Mouse (Mus musculus) hindbrain, embryonic 11.5 days (tissue): ENCODE data around the gene Nsg1. TPM values are rescaled to one million over a fixed set of nuclear protein-coding genes. Genes with fewer than 3 reads are reported as not detected.

ENCODE experiments used
- ATAC-seq: fragments of 200-750 bp; cut with Nextera tagmentation; 2 replicates; pipeline ENCODE4 v1.8.0; 2017; ENCODE audit warnings: mild to moderate bottlenecking, moderate TSS enrichment, moderate library complexity; ENCODE audit not compliant: low FRiP score
- DNase-seq: peaks from one replicate; pipeline ENCODE4 v3.0.0-alpha.2; 2015; ENCODE audit warnings: low spot score
- H3K27ac ChIP-seq: fragments of 300-500 bp; sonication (generic); 2 replicates; pipeline ENCODE4 v1.5.1; 2014; ENCODE audit warnings: mild to moderate bottlenecking, low read depth, low read length
- H3K27me3 ChIP-seq: fragments of 300-500 bp; sonication (generic); 2 replicates; pipeline ENCODE4 v1.6.1; 2014; ENCODE audit warnings: mild to moderate bottlenecking, low read length, moderate library complexity, mixed read lengths; ENCODE audit not compliant: control insufficient read depth, insufficient read depth
- H3K36me3 ChIP-seq: fragments of 300-500 bp; sonication (generic); 2 replicates; pipeline ENCODE4 v1.6.1; 2014; ENCODE audit warnings: mild to moderate bottlenecking, low read length, moderate library complexity, mixed read lengths; ENCODE audit not compliant: control insufficient read depth, insufficient read depth
- H3K4me1 ChIP-seq: fragments of 300-500 bp; sonication (generic); replicated peaks from 2 replicates; pipeline ENCODE4 v1.6.1; 2014; ENCODE audit warnings: low read length, mixed read lengths; ENCODE audit not compliant: control insufficient read depth, insufficient read depth
- H3K4me2 ChIP-seq: fragments of 300-500 bp; sonication (generic); replicated peaks from 2 replicates; pipeline ENCODE4 v1.6.1; 2014; ENCODE audit warnings: mild to moderate bottlenecking, low read depth, low read length
- H3K4me3 ChIP-seq: fragments of 300-500 bp; sonication (generic); 2 replicates; pipeline ENCODE4 v1.5.1; 2014; ENCODE audit warnings: low read depth, low read length
- H3K9ac ChIP-seq: fragments of 300-500 bp; sonication (generic); 2 replicates; pipeline ENCODE4 v1.6.1; 2014; ENCODE audit warnings: low read depth, low read length
- H3K9me3 ChIP-seq: fragments of 300-500 bp; sonication (generic); 2 replicates; pipeline ENCODE4 v1.6.1; 2016; ENCODE audit warnings: low read length; ENCODE audit not compliant: control insufficient read depth
- WGBS: fragments of 180-500 bp; shearing (Covaris S2); extraction: QIAGEN DNeasy Blood & Tissue Kit; methylation state at CpG from one replicate; pipeline ENCODE4 v1.1.7; 2014; 5-methylcytosine and 5-hydroxymethylcytosine counted together
- polyA plus RNA-seq: library from polyadenylated mRNA; unstranded; fragments of >200 nt; fragmentation: Nextera tagmentation; extraction: Ambion mirVana; gene quantifications from 2 replicates; pipeline ENCODE4 v1.2.1, GENCODE M21; 2014

Gene Nsg1
- polyA plus RNA-seq, 1 experiment from 2014 or later: 88.7 TPM

DNA sequence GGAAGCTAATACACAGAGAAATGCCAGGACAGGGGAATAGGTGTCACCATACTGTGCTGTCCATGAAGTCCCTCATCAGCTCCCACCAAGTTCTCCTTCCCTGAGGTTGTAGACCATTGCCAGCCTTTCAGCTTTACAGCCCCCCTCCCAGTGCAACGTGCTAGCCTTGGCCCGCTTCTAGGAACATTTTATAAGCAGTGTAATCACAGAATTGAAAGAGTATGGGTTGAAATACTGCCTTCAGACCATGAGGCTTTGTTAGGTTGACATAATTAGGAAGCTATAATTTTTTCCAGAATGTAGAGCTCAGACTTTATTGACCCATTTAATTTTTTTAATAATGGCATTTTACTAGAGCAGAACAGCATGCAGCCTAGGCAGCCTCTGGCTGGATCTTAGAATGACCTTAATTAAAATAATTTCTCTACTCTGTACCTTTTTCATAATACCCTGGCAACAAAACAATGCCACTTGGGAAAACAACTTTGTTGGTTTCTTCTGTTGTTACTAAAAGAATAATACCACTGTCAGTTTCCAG lies 60.5 kb downstream of the Nsg1 start:
- H3K27me3 ChIP-seq: no peaks in the 10 kb centered on the region
- ATAC-seq: no peak
- DNase-seq: no peak
- no peak overlapping the region for H3K4me3 ChIP-seq
- WGBS: 86% methylated on average over 2 of the region's 2 CpGs
- H3K4me2 ChIP-seq: no peak overlapping the region
- no peaks in the 10 kb centered on the region for H3K36me3 ChIP-seq
- H3K9ac ChIP-seq: no peak overlapping the region
- H3K27ac ChIP-seq: no peak overlapping the region
- no peaks in the 10 kb centered on the region for H3K4me1 ChIP-seq
- no peaks in the 10 kb centered on the region for H3K9me3 ChIP-seq

DNA sequence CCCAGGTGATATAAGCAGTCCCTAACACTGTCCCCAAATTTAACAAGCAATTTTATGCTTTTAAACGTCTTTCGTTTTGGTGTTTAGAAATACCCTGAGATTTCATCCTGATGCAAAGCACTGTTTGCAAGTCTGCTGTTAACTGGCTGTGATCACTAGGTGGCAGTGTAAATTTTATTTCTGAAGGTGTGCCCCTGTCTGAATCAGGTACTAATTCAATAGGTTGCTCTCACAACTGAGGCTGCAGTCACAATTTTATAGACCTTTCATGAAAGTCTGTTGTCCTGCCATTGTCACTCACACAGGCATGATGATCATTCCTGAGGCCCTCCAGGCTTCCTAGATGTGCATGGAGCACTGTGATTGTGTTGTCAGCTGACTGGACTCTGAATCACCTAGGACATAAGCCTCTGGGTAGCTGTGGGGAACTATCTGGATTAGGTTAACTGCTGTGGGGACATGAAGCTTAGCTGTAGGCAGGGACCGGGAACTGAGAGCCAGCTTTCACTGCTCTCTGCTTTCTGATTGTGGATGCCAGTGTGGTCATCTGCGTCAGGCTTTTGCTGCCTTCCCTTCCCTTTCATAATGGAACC lies 62.1 kb downstream of the Nsg1 start:
- no peak overlapping the region for H3K9ac ChIP-seq
- H3K4me3 ChIP-seq: no peak overlapping the region
- DNase-seq: no peak
- no peak overlapping the region for H3K27ac ChIP-seq
- no peak overlapping the region for H3K4me2 ChIP-seq
- no peaks in the 10 kb centered on the region for H3K27me3 ChIP-seq
- H3K4me1 ChIP-seq: no peaks in the 10 kb centered on the region
- no peak for ATAC-seq
- no peaks in the 10 kb centered on the region for H3K9me3 ChIP-seq
- H3K36me3 ChIP-seq: no peaks in the 10 kb centered on the region
- 73% methylated on average over 4 of the region's 4 CpGs for WGBS

DNA sequence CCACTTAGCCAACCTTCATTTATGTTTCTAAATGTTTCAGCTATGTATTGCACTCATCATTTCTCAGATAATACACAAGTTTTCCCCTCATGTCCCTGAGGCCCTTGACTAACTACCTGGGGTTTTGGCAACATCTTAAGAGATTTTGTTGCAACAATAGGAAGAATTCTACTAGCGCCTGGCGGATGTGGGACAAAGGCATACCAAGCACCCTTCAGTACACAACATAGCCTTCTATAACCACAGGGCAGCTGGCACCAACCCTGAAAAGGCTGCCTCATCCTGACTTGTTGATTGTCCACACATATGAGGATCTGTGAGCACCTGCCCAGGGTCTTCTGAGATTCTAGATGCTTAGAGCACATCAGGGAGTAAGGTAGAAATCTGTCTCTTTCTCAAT lies 65.4 kb downstream of the Nsg1 start:
- Histone ChIP-seq H3K4me1 (no peaks in the 10 kb centered on the region), H3K9me3 (no peaks in the 10 kb centered on the region), H3K4me2 (no peak overlapping the region), H3K4me3 (no peak overlapping the region), H3K27ac (no peak overlapping the region), H3K36me3 (no peaks in the 10 kb centered on the region), H3K9ac (no peak overlapping the region), H3K27me3 (no peaks in the 10 kb centered on the region)
- WGBS: 89% methylated on average over 2 of the region's 2 CpGs
- DNase-seq (no peak), ATAC-seq (no peak)

DNA sequence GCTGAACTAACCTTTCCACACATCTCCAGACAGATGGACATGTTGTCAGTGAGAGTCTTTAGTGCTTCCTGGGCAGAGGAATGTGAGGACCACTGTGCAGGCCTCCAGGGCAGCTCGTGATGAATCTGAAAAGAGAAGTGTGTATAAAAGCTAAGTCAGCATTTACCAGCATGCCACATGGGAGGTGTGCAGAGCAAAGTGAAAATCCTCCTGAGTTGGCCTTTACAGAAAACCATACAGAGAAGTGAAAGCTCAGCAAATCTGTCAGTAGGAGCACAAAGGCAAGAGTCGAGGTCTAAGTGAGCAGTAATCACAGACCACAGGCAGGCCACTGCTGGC lies 67.8 kb downstream of the Nsg1 start:
- no peak for DNase-seq
- 62% methylated on average over 2 of the region's 2 CpGs for WGBS
- no peak for ATAC-seq
- H3K9me3 ChIP-seq: no peaks in the 10 kb centered on the region
- no peak overlapping the region for H3K9ac ChIP-seq
- no peak overlapping the region for H3K27ac ChIP-seq
- H3K36me3 ChIP-seq: no peaks in the 10 kb centered on the region
- no peak overlapping the region for H3K4me2 ChIP-seq
- no peaks in the 10 kb centered on the region for H3K27me3 ChIP-seq
- H3K4me1 ChIP-seq: no peaks in the 10 kb centered on the region
- no peak overlapping the region for H3K4me3 ChIP-seq

DNA sequence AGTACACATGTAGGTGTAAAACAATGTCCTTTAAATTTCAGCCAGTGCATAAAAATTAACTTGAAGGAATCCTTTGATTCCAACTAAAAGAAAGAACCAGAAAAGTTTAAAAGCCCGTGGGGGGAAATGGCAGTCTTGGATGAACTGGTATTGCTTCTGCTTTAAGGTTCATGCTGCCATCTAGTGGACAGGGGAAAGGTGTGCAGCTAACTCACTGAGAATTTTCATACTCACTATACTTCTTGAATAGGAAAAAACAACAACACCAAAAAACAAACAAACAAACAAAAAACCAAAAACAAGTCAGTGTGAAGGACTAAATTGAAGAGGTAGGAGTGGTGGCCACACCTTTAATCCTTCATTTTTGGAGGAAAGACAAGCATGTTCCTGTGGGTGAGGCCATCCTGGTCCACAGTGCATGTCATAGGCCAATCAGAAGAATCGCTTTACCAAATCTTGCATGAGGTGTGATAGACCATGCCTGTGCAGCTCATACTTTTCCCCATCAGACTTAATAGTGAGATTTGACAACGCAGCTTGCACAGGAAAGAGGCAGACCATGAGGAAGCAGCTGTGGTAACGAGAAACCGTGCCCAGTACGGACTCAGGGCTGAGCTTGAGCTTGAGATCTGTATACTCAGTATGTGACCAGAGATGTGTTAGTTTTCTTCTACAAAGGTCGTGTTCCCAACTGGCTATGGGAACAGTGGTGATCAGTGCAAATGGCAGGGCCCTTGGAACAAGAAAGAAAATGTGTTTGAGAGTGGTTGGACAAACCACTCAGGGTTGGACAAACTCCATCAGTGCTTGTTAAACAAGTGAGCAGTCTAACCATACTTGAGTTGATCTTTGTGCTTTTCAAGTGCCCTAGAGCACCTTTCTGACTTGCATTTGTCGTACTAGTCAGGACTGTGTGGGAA lies 68.4 kb downstream of the Nsg1 start:
- ATAC-seq (peak; percentile 54), DNase-seq (peak; percentile 74)
- Histone ChIP-seq H3K36me3 (no peaks in the 10 kb centered on the region), H3K27me3 (no peaks in the 10 kb centered on the region), H3K27ac (no peak overlapping the region), H3K4me3 (no peak overlapping the region), H3K4me1 (no peaks in the 10 kb centered on the region), H3K4me2 (no peak overlapping the region), H3K9ac (no peak overlapping the region), H3K9me3 (no peaks in the 10 kb centered on the region)
- 71% methylated on average over 8 of the region's 8 CpGs for WGBS

DNA sequence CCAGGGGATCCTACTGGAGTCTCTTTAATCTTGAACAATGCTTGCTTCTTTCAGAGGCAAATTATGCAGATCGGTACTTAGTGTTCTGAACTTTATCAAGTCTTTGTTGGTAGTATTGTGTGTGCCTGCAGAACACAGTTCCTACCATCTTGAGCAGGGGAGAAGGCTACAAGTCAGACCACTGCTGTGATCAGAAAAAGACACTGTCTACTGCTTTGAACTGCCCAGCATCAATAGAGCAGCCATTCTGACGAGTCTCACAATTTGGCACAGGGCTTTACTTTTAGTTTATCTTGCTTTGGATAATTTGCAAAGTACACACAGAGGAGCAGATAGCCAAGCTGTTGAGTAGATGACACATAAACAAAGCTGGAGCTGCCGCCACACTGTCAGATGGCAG lies 69.1 kb downstream of the Nsg1 start:
- Histone ChIP-seq H3K36me3 (no peaks in the 10 kb centered on the region), H3K27me3 (no peaks in the 10 kb centered on the region), H3K9ac (no peak overlapping the region), H3K4me2 (no peak overlapping the region), H3K9me3 (no peaks in the 10 kb centered on the region), H3K4me3 (no peak overlapping the region), H3K27ac (no peak overlapping the region), H3K4me1 (peaks cover 2% of the 10 kb centered on the region)
- ATAC-seq (peak; percentile 23; the same call in 1 of the 2 replicates), DNase-seq (no peak)
- 58% methylated on average over 3 of the region's 3 CpGs for WGBS

DNA sequence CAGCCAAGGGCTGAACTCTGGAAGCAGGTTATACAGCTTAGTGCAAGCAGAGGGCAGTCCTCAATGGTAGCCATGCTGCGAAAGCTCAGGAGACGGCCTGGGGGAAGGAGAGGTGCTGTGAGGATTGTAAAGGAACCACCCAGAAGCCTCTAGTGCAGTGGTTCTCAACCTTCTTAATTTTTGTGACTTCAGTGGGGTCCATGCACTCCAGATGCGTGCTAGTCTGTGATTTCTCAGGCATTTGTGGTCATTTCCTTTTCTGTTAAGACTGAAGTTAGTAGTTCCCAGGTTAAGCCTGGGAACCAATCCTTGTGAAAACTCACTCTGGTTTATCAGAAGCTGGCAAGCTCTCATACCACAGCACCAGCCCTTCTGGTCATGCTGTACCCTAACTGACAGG lies 69.6 kb downstream of the Nsg1 start:
- H3K36me3 ChIP-seq: no peaks in the 10 kb centered on the region
- H3K27ac ChIP-seq: no peak overlapping the region
- peaks cover 4% of the 10 kb centered on the region for H3K4me1 ChIP-seq
- 78% methylated on average over 3 of the region's 3 CpGs for WGBS
- no peak overlapping the region for H3K4me2 ChIP-seq
- H3K9me3 ChIP-seq: no peaks in the 10 kb centered on the region
- no peak overlapping the region for H3K4me3 ChIP-seq
- H3K27me3 ChIP-seq: no peaks in the 10 kb centered on the region
- no peak for DNase-seq
- H3K9ac ChIP-seq: no peak overlapping the region
- no peak for ATAC-seq
